Mouse (Mus musculus) liver, postnatal 0 days (tissue): Measurements from ENCODE around the gene Usp42.

Experiments
- CTCF ChIP-seq: sonication (generic); IDR thresholded peaks from 2 replicates; pipeline ENCODE4 v1.5.1; 2016; ENCODE audit warnings: antibody characterized with exemption, low read depth
- EP300 ChIP-seq: IDR thresholded peaks from 2 replicates; pipeline ENCODE4 v1.6.1; 2016; ENCODE audit warnings: antibody characterized with exemption, low read depth, mild to moderate bottlenecking

- no peak for TF ChIP-seq EP300
- TF ChIP-seq CTCF = peak; percentile 96
These were observed 20.8 kb downstream of the Usp42 start for GRCm38 (mm10) chr5:143711326-143711725.
